Mouse (Mus musculus) midbrain, embryonic 16.5 days (tissue): ENCODE results near the gene Col6a4. TPM values are rescaled to one million over a fixed set of nuclear protein-coding genes. Genes with fewer than 3 reads are reported as not detected.

ENCODE experiments used
- ATAC-seq: fragments of 200-750 bp; cut with Nextera tagmentation; 2 replicates; pipeline ENCODE4 v1.8.0; 2017; ENCODE audit warnings: moderate TSS enrichment
- H3K27ac ChIP-seq: fragments of 300-500 bp; sonication (generic); 2 replicates; pipeline ENCODE4 v1.5.1; 2014; ENCODE audit warnings: mild to moderate bottlenecking, low read length, mixed read lengths
- H3K27me3 ChIP-seq: fragments of 300-500 bp; sonication (generic); 2 replicates; pipeline ENCODE4 v1.6.1; 2014; ENCODE audit warnings: low read depth, low read length, mixed read lengths; ENCODE audit not compliant: control insufficient read depth, insufficient read depth
- H3K36me3 ChIP-seq: fragments of 300-500 bp; sonication (generic); 2 replicates; pipeline ENCODE4 v1.6.1; 2014; ENCODE audit warnings: mild to moderate bottlenecking, low read length, moderate library complexity, mixed read lengths; ENCODE audit not compliant: control insufficient read depth, insufficient read depth
- H3K4me1 ChIP-seq: fragments of 300-500 bp; sonication (generic); 2 replicates; pipeline ENCODE4 v1.6.1; 2014; ENCODE audit warnings: mild to moderate bottlenecking, low read length, mixed read lengths; ENCODE audit not compliant: control insufficient read depth, insufficient read depth
- H3K4me2 ChIP-seq: fragments of 300-500 bp; sonication (generic); 2 replicates; pipeline ENCODE4 v1.6.1; 2014; ENCODE audit warnings: mild to moderate bottlenecking, low read length, mixed read lengths
- H3K4me3 ChIP-seq: fragments of 300-500 bp; sonication (generic); 2 replicates; pipeline ENCODE4 v1.5.1; 2014; ENCODE audit warnings: low read depth, mild to moderate bottlenecking, low read length, moderate library complexity, mixed read lengths
- H3K9ac ChIP-seq: fragments of 300-500 bp; sonication (generic); 2 replicates; pipeline ENCODE4 v1.6.1; 2014; ENCODE audit warnings: low read depth, low read length, mixed read lengths
- H3K9me3 ChIP-seq: fragments of 300-500 bp; sonication (generic); replicated peaks from 2 replicates; pipeline ENCODE4 v1.6.1; 2014; ENCODE audit warnings: mild to moderate bottlenecking, low read length, mixed read lengths; ENCODE audit not compliant: control insufficient read depth, poor library complexity, severe bottlenecking
- WGBS: fragments of 180-500 bp; shearing (Covaris S2); extraction: QIAGEN DNeasy Blood & Tissue Kit; methylation state at CpG from one replicate; pipeline ENCODE4 v1.1.7; 2014; 5-methylcytosine and 5-hydroxymethylcytosine counted together
- polyA plus RNA-seq: library from polyadenylated mRNA; unstranded; fragments of >200 nt; fragmentation: Nextera tagmentation; extraction: Ambion mirVana; gene quantifications from 2 replicates; pipeline ENCODE4 v1.2.1, GENCODE M21; 2015

Col6a4 gene
- polyA plus RNA-seq, 1 experiment from 2014 or later = 1.8 TPM

DNA sequence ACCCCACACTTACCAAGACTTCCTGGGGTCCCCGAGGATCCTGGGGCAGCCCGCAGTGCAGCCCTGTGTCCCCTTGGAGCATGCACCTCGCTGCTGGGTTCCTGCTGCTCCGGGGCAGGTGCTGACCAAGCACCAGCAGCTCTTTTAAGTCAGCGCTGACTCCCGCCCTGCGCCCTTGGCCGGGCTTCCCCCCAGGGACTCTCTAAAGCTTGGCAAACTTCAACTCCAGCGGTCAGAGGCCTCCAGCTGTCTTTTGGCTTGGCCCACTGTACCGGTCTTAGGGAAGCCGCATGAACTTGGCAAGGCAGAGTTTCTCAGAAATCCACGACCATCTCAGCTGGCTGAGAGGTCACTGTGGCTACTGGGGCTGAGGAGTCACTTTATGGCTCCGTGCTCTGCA, 136.1 kb downstream of the Col6a4 start, which contains the start of gene Col6a5:
Col6a5 (minus strand) TSS at position 111 of the 400 bp plus-strand sequence.
- no peak within 1 kb of the TSS for H3K27ac ChIP-seq
- H3K27me3 ChIP-seq = no peaks in the 10 kb centered on the region
- H3K4me3 ChIP-seq = no peak within 1 kb of the TSS
- no peak for ATAC-seq
- H3K9me3 ChIP-seq = no peaks in the 10 kb centered on the region
- 19% methylated on average over 13 of the region's 13 CpGs for WGBS
- no peak within 1 kb of the TSS for H3K9ac ChIP-seq
- no peaks in the 10 kb centered on the region for H3K36me3 ChIP-seq
- no peak within 1 kb of the TSS for H3K4me2 ChIP-seq
- no peaks in the 10 kb centered on the region for H3K4me1 ChIP-seq

GRCm38 (mm10) chr9:105959116-105959515, 137.5 kb downstream of the Col6a4 start:
- no peak overlapping the region for H3K9ac ChIP-seq
- no peaks in the 10 kb centered on the region for H3K36me3 ChIP-seq

DNA sequence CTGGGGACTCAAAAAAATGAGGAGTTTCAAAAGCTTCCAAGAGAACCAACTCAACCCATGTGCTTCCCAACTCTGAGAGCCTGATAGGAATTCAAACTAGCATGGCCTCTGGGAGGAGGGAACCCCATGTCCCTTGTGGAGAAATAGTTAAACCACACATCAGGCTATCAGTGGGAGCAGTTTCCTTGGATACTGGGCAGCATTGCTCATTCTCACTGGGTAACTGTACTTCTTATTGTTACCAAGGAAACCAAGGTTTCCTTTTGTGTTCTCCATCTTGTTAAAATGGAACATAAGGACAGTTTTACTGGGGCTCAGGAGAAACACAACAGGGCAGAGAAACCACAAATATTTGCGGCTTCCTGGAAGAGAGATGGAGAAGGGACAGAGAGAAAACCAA, 146.8 kb downstream of the Col6a4 start:
- Histone ChIP-seq H3K27me3 (no peaks in the 10 kb centered on the region), H3K4me3 (no peak overlapping the region), H3K4me2 (no peak overlapping the region), H3K4me1 (peaks cover 6% of the 10 kb centered on the region), H3K27ac (peak overlapping the region; percentile 53; the same call in 1 of the 2 replicates), H3K9me3 (no peaks in the 10 kb centered on the region), H3K9ac (no peak overlapping the region), H3K36me3 (no peaks in the 10 kb centered on the region)
- WGBS = 80% methylated on average over 1 of the region's 1 CpGs
- ATAC-seq = no peak

More at GRCm38 (mm10) chr9:105959116-105959515, 137.5 kb downstream of the Col6a4 start:
- 75% methylated on average over 1 of the region's 1 CpGs for WGBS
- Histone ChIP-seq H3K9me3 (no peaks in the 10 kb centered on the region), H3K27ac (no peak overlapping the region), H3K4me3 (no peak overlapping the region), H3K4me2 (no peak overlapping the region), H3K27me3 (no peaks in the 10 kb centered on the region), H3K4me1 (no peaks in the 10 kb centered on the region)
- no peak for ATAC-seq

DNA sequence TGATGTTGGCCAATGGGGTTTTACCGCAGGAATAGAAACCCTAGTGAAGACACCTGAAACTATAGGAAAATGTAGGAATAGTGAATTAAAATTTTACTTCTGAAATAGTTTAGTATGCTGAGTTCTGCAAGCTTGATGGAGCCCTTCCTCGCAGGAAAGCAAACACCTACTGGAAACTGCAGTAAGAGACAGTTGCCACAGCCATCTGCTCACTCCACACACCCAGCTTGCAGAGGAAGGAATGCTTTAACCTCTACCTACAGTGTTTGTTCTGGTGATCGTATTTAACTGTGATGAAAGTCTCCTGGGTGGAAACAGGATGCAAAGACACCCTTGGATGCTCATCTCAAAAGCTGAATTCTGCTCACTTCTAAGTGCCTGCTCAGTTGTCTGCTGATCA, 149.0 kb downstream of the Col6a4 start:
- H3K4me3 ChIP-seq = no peak overlapping the region
- H3K36me3 ChIP-seq = no peaks in the 10 kb centered on the region
- H3K27me3 ChIP-seq = no peaks in the 10 kb centered on the region
- H3K27ac ChIP-seq = no peak overlapping the region
- no peaks in the 10 kb centered on the region for H3K9me3 ChIP-seq
- no peak for ATAC-seq
- 77% methylated on average over 3 of the region's 3 CpGs for WGBS
- no peak overlapping the region for H3K4me2 ChIP-seq
- H3K4me1 ChIP-seq = peaks cover 6% of the 10 kb centered on the region
- H3K9ac ChIP-seq = no peak overlapping the region

Other genes starting within 250 kb of the Col6a4 start
- gene Col6a5, start 136.1 kb downstream of the Col6a4 start, polyA plus RNA-seq = 0.29 and 0.82 TPM in 2 replicates
- 3.5 and 3.9 TPM in 2 replicates for gene Glyctk, start 61.4 kb upstream of the Col6a4 start, polyA plus RNA-seq
- 35.5 and 35.9 TPM in 2 replicates for gene Wdr82, start 74.1 kb upstream of the Col6a4 start, polyA plus RNA-seq
- 16.6 and 16.7 TPM in 2 replicates for gene Ppm1m, start 103.0 kb upstream of the Col6a4 start, polyA plus RNA-seq
- gene Twf2, start 106.3 kb upstream of the Col6a4 start, polyA plus RNA-seq = 49.5 and 52.1 TPM in 2 replicates
- gene Tlr9, start 125.8 kb upstream of the Col6a4 start, polyA plus RNA-seq = not detected in 2 replicates
- 108 and 112 TPM in 2 replicates for gene Alas1, start 151.9 kb upstream of the Col6a4 start, polyA plus RNA-seq
- gene Poc1a, start 184.3 kb upstream of the Col6a4 start, polyA plus RNA-seq = 8.0 and 9.0 TPM in 2 replicates